Mouse (Mus musculus): ENCODE data around the gene Bcr. TPM values are rescaled to one million over a fixed set of nuclear protein-coding genes. Genes with fewer than 3 reads are reported as not detected.

The Bcr gene
- total and polyA plus RNA-seq, 3 experiments, result 0.71 TPM; not detected in 2

DNA sequence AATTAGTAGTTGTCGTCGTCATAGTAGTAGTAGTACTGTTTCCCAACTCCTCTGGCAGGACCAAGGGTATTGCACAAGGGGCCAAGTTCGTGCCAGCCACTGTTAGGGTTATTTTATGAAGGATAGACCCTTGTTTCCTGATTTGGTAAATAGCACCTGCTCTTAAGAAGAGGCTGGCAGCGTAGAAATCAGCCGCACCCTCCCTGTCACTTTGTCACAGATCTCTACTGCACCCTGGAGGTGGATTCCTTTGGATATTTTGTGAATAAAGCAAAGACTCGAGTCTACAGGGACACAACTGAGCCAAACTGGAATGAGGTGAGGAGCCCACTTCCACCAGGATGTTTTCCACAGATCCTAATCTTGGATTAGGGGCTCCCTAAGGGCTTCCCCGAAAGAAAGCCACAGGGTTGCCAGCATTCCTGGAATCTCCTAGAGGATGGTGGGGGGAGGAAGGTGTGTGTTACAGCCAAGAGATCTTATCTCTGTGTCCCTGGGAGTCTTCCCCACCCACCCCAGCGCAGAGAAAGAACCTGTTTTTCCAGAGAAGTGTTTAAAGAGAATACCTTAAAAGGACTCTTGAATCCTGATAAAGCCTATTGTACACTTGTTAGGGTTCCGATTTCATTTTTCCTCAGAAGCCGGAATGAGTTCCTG lies 105.6 kb downstream of the Bcr start:
- no peak for TF ChIP-seq POLR2AphosphoS5 (IDR thresholded peaks at IDR 0.05; ENCODE audit: insufficient replicate concordance, low read depth, low read length)
- TF ChIP-seq GATA2 (IDR thresholded peaks at IDR 0.05; ENCODE audit: borderline replicate concordance, low read depth, low read length), result no peak
- TF ChIP-seq CTCF (IDR thresholded peaks at IDR 0.05; ENCODE audit: low read depth, low read length), result no peak
- TF ChIP-seq TAL1 (conservative IDR thresholded peaks at IDR 0.05; ENCODE audit: low read depth, low read length), result no peak
- no peak for TF ChIP-seq GATA1 (IDR thresholded peaks at IDR 0.05; ENCODE audit: borderline replicate concordance, low read length)
- DNase-seq (ENCODE audit: low spot score) (no peak), ATAC-seq (ENCODE audit: extremely low read depth, insufficient number of reproducible peaks, low FRiP score, poor library complexity, severe bottlenecking) (no peak)
- Histone ChIP-seq H3K27me3 (ENCODE audit: insufficient read depth, low read length) (no peaks in the 10 kb centered on the region), H3K9me3 (replicated peaks) (peaks cover 7% of the 10 kb centered on the region), H3K4me1 (ENCODE audit: insufficient read depth, low read depth, low read length) (no peaks in the 10 kb centered on the region), H3K4me3 (ENCODE audit: low read depth, low read length) (no peak overlapping the region), H3K36me3 (replicated peaks) (no peaks in the 10 kb centered on the region)

DNA sequence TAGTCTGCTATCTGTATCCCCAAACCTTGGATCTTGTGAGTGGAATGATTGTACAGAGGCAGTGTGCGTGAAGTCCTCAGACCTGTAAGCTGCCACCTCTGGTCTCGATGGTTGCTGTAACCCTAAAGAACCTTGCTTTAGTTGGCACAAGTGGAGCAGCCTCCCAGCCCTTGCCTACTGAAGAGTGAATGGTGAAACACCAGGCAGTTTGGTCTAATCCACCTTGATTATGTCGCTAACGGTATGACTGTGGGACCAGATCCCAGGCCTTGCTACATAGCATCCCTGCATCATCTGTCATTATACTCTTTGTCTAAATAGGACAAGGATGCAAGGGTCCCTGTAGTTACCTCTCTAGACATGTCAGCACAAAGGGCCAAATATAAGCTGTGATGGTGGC lies 106.2 kb downstream of the Bcr start:
- Histone ChIP-seq H3K27me3 (ENCODE audit: insufficient read depth, low read length) (no peaks in the 10 kb centered on the region), H3K9me3 (replicated peaks) (peaks cover 7% of the 10 kb centered on the region), H3K36me3 (replicated peaks) (no peaks in the 10 kb centered on the region), H3K4me1 (ENCODE audit: insufficient read depth, low read depth, low read length) (no peaks in the 10 kb centered on the region), H3K4me3 (ENCODE audit: low read depth, low read length) (no peak overlapping the region)
- ATAC-seq (ENCODE audit: extremely low read depth, insufficient number of reproducible peaks, low FRiP score, poor library complexity, severe bottlenecking) (no peak), DNase-seq (ENCODE audit: low spot score) (no peak)
- TF ChIP-seq GATA2 (IDR thresholded peaks at IDR 0.05; ENCODE audit: borderline replicate concordance, low read depth, low read length), result no peak
- TF ChIP-seq TAL1 (conservative IDR thresholded peaks at IDR 0.05; ENCODE audit: low read depth, low read length), result no peak
- TF ChIP-seq POLR2AphosphoS5 (IDR thresholded peaks at IDR 0.05; ENCODE audit: insufficient replicate concordance, low read depth, low read length), result no peak
- TF ChIP-seq GATA1 (IDR thresholded peaks at IDR 0.05; ENCODE audit: borderline replicate concordance, low read length), result no peak
- TF ChIP-seq CTCF (IDR thresholded peaks at IDR 0.05; ENCODE audit: low read depth, low read length), result no peak

DNA sequence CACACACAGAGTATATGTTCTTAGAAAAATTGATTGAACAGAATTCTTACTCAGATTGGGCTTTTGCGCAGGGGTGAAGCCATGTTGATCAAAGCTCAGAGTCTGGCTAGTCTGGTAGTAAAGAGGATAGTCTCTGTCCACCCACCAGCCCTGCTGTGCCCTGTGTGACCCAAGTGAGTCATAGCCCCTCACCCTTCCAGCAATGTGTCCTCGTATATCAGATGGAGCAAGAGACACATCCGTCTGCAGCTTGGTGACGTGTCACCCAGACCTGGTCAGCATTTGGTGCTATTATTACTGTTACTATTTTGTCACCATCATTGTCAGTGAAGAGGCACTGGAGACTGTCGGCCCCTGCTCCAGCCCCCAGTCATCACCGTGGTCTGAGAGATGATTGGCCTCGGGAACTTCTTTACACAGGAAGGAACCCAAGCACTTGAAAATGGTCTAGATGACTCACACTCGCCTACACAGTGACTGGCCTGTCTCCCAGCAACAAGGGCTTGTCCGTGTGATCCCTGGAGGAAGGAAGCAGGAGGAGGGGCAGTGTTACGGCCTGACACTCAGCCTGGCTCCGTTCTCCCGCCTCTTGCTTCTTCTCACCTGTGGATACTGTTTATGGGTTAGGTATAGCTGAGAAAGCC lies 109.9 kb downstream of the Bcr start:
- TF ChIP-seq TAL1 (conservative IDR thresholded peaks at IDR 0.05; ENCODE audit: low read depth, low read length), result no peak
- TF ChIP-seq GATA1 (IDR thresholded peaks at IDR 0.05; ENCODE audit: borderline replicate concordance, low read length), result no peak
- TF ChIP-seq CTCF (IDR thresholded peaks at IDR 0.05; ENCODE audit: low read depth, low read length), result no peak
- TF ChIP-seq POLR2AphosphoS5 (IDR thresholded peaks at IDR 0.05; ENCODE audit: insufficient replicate concordance, low read depth, low read length), result no peak
- TF ChIP-seq GATA2 (IDR thresholded peaks at IDR 0.05; ENCODE audit: borderline replicate concordance, low read depth, low read length), result no peak
- DNase-seq (ENCODE audit: low spot score) (no peak), ATAC-seq (ENCODE audit: extremely low read depth, insufficient number of reproducible peaks, low FRiP score, poor library complexity, severe bottlenecking) (no peak)
- H3K4me1 ChIP-seq (ENCODE audit: insufficient read depth, low read depth, low read length), result no peaks in the 10 kb centered on the region
- H3K4me3 ChIP-seq (ENCODE audit: low read depth, low read length), result no peak overlapping the region; the same call in 1 of the 2 replicates
- H3K36me3 ChIP-seq (replicated peaks), result no peaks in the 10 kb centered on the region
- H3K9me3 ChIP-seq (replicated peaks), result peaks cover 4% of the 10 kb centered on the region
- no peaks in the 10 kb centered on the region for H3K27me3 ChIP-seq (ENCODE audit: insufficient read depth, low read length)

DNA sequence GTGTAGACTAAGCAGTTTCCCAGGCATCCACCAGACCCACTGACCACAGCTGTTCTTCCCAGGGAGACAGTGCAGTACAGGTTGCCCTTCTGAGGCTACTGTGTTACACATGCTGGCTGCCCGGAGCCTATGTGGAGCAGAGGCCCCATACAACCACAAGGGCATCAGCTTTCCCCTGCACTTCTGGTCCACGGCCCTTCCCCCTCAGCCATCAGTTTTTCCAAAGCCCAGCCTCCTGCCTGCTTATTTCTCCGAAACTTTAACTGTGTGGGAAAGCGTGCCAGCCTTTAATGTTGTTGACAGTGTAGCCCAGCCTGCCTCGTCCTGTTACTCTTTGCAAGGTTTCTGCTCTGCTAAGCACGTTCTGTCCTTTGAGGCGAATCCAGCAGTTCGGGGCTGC lies 112.7 kb downstream of the Bcr start:
- H3K9me3 ChIP-seq (replicated peaks), result peaks cover 10% of the 10 kb centered on the region
- DNase-seq (ENCODE audit: low spot score), result no peak
- H3K27me3 ChIP-seq (ENCODE audit: insufficient read depth, low read length), result no peaks in the 10 kb centered on the region
- H3K4me1 ChIP-seq (ENCODE audit: insufficient read depth, low read depth, low read length), result no peaks in the 10 kb centered on the region
- ATAC-seq (ENCODE audit: extremely low read depth, insufficient number of reproducible peaks, low FRiP score, poor library complexity, severe bottlenecking), result no peak
- H3K4me3 ChIP-seq (ENCODE audit: low read depth, low read length), result no peak overlapping the region
- no peaks in the 10 kb centered on the region for H3K36me3 ChIP-seq (replicated peaks)
- TF ChIP-seq TAL1 (conservative IDR thresholded peaks at IDR 0.05; ENCODE audit: low read depth, low read length), result no peak
- TF ChIP-seq CTCF (IDR thresholded peaks at IDR 0.05; ENCODE audit: low read depth, low read length), result no peak
- no peak for TF ChIP-seq GATA1 (IDR thresholded peaks at IDR 0.05; ENCODE audit: borderline replicate concordance, low read length)
- TF ChIP-seq POLR2AphosphoS5 (IDR thresholded peaks at IDR 0.05; ENCODE audit: insufficient replicate concordance, low read depth, low read length), result no peak
- no peak for TF ChIP-seq GATA2 (IDR thresholded peaks at IDR 0.05; ENCODE audit: borderline replicate concordance, low read depth, low read length)

DNA sequence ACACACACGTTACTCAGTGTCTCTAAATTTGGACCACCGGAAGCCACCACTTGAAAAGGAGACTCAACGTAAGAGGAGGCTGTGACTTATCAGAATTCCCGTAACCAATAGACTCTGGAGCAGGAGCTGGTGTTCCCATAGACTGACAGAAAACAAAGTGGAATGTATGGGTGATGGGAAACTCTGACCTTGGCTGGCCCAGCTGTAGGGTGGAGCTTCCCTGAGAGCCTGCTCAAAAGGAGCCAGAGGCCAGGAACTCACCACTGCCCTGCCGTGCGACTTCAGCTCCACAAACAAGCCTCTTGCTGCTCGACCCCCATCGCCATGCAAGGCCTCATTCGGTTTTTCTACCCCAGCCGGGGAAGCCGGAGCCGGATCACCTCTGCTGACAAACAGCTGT lies 113.3 kb downstream of the Bcr start:
- ATAC-seq (ENCODE audit: extremely low read depth, insufficient number of reproducible peaks, low FRiP score, poor library complexity, severe bottlenecking) (no peak), DNase-seq (ENCODE audit: low spot score) (no peak)
- Histone ChIP-seq H3K9me3 (replicated peaks) (peaks cover 10% of the 10 kb centered on the region), H3K27me3 (ENCODE audit: insufficient read depth, low read length) (no peaks in the 10 kb centered on the region), H3K4me1 (ENCODE audit: insufficient read depth, low read depth, low read length) (no peaks in the 10 kb centered on the region), H3K36me3 (replicated peaks) (no peaks in the 10 kb centered on the region), H3K4me3 (ENCODE audit: low read depth, low read length) (no peak overlapping the region)
- no peak for TF ChIP-seq CTCF (IDR thresholded peaks at IDR 0.05; ENCODE audit: low read depth, low read length)
- TF ChIP-seq POLR2AphosphoS5 (IDR thresholded peaks at IDR 0.05; ENCODE audit: insufficient replicate concordance, low read depth, low read length), result no peak
- TF ChIP-seq GATA2 (IDR thresholded peaks at IDR 0.05; ENCODE audit: borderline replicate concordance, low read depth, low read length), result no peak
- TF ChIP-seq GATA1 (IDR thresholded peaks at IDR 0.05; ENCODE audit: borderline replicate concordance, low read length), result no peak
- TF ChIP-seq TAL1 (conservative IDR thresholded peaks at IDR 0.05; ENCODE audit: low read depth, low read length), result no peak

- H3K4me3 ChIP-seq (ENCODE audit: low read depth, low read length), result no peak overlapping the region
- H3K27me3 ChIP-seq (ENCODE audit: insufficient read depth, low read length), result no peaks in the 10 kb centered on the region
- no peak for TF ChIP-seq TAL1 (conservative IDR thresholded peaks at IDR 0.05; ENCODE audit: low read depth, low read length)
- TF ChIP-seq GATA1 (IDR thresholded peaks at IDR 0.05; ENCODE audit: borderline replicate concordance, low read length), result no peak
- no peak for TF ChIP-seq CTCF (IDR thresholded peaks at IDR 0.05; ENCODE audit: low read depth, low read length)
- no peak for TF ChIP-seq GATA2 (IDR thresholded peaks at IDR 0.05; ENCODE audit: borderline replicate concordance, low read depth, low read length)
- TF ChIP-seq POLR2AphosphoS5 (IDR thresholded peaks at IDR 0.05; ENCODE audit: insufficient replicate concordance, low read depth, low read length), result no peak
- no peaks in the 10 kb centered on the region for H3K36me3 ChIP-seq (replicated peaks)
- H3K9me3 ChIP-seq (replicated peaks), result peaks cover 8% of the 10 kb centered on the region
- no peaks in the 10 kb centered on the region for H3K4me1 ChIP-seq (ENCODE audit: insufficient read depth, low read depth, low read length)
- DNase-seq (ENCODE audit: low spot score) (no peak), ATAC-seq (ENCODE audit: extremely low read depth, insufficient number of reproducible peaks, low FRiP score, poor library complexity, severe bottlenecking) (no peak)
Measured at GRCm38 (mm10) chr10:75176494-75176893, 116.1 kb downstream of the Bcr start.

All from G1E (cell line).